Mouse (Mus musculus): ENCODE results near the gene Mbtps2.

The Mbtps2 gene

DNA sequence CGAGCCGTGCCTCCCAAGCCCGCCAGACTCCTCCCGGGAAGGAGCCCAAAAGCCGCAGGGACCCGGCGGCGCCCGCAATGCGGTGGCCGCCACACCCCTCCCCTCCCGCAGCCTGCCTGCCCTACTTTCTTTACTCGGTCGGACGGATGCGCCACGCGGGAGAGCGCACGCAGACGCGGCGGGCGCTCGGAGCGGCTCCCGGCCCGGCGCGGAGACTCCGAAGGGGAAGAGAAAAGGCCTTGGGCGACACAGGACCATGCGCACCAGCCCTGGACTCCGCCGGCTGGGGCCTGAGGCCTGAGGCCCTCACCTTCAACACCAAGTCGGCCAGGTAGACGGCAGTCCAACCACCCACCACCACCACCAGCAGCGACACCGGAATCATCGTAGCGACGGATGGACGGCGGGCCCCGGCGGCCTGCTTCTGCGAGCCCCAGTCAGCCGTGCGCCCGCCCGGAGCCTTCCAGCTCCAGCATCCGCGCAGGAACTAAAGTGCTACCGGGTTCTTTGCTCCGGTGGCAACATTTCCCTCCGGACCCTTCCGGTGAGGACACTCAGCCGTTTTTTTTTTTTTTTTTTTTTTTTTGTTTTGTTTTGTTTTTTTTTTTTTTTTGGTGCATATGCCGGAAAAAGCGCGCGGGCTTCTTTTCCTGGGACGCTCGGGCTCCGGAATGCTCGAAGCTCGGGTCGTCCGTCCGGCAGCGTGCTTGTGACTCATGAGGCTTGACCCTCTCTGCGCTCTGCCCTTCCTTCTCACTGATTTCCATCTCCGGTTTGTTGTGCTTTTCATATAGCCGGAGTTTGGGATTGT is at the start of gene Mbtps2:
Gene Mbtps2, minus strand, starts transcription at position 530 of the 811 bp plus-strand sequence.
- peak; percentile 1 for DNase-seq (ENCODE audit: low read depth, low spot score)

DNA sequence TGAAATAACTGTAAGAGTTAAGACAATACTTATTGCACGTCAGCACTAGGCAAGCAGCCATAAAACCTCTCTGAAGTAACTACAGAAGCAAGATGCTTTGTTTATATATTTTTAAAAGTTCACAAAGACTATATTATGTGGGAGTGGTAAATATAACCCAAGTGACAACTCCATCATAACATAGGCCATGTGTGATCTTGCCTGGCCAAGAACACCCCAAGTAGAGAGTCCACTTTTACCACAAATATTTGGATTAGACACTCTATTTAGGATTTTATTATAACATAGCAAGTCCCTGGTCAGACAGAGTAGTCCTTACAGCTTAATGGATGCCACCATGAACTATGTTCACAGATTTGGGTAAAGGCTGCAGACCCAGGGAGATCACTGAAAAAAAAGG is 47.9 kb upstream of the Mbtps2 start:
- no peak for DNase-seq (ENCODE audit: low read depth, low spot score)

DNA sequence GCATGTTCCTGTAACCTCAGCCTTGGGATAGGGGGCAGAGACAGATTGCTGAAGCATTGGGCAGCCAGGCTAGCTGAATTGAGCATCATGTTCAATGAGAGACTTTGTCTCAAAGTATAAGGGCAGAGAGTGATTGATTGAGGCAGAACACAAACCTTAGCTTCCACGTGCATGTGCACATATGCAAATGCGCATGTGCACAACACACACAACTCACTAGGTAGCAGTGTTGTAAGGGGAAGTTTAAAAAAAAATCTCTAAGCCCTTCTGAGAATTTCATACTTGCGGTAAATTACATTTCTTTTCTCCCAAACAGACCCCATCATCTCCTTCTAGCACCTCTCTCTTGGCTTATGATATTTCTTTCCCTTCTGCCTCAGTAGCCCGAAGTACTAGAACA is 46.2 kb upstream of the Mbtps2 start:
- no peak for DNase-seq (ENCODE audit: low read depth, low spot score)

DNA sequence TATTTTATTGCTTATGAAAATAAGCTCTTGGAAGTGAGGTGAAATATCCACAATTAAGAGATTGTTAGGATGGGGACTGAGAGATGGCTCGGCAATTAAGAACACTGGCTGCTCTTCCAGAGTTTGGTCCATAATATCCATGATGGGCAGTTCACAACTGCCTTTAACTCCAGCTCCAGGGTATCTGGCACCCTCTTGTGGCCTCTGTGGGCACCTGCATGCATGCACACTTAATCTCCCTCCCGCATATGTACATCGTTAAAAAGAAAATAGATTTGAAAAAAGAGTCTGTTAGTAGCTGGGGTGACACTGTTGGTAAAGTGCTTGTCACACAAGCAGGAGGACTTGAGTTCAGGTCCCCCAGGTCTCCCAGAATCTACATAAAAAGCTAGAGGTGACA is 45.8 kb upstream of the Mbtps2 start:
- no peak for DNase-seq (ENCODE audit: low read depth, low spot score)

DNA sequence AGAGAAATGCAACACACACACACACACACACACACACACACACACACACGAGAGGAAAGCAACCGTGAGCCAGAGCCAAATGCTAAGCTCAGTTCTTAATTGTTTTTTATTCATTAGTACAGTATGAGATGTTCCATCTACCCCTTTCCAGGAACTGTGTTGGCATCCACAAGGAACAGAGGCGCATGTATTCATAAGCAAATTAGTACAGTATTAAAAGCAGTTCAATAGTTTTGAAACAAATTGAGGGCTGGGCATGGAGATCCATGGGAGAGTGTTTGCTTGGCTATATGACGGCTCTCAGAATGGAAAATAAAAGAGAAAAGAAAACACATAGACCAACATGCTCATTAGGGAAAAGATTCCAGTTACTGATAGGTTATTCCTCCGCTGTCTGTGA is 44.3 kb upstream of the Mbtps2 start:
- DNase-seq (ENCODE audit: low read depth, low spot score), result no peak

DNA sequence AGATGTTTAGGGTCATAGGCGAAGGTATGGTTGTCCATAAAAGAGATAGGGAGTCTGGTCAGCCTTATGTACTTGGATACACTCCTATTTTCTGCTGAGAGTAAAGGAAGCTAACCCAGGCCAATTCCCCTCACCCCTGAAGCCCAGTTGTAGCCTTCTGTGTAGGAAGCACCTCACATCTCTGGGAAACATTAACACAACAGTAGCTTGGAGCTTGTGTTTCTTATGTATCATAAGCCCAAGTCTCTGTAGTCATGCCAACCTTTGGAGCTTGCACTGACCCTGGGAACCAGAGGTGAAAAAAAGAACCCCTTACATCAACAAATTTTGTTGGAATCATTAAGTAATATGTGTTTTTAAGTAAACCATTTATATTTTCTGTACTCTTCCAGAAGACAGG is 38.7 kb upstream of the Mbtps2 start:
- no peak for DNase-seq (ENCODE audit: low read depth, low spot score)

DNA sequence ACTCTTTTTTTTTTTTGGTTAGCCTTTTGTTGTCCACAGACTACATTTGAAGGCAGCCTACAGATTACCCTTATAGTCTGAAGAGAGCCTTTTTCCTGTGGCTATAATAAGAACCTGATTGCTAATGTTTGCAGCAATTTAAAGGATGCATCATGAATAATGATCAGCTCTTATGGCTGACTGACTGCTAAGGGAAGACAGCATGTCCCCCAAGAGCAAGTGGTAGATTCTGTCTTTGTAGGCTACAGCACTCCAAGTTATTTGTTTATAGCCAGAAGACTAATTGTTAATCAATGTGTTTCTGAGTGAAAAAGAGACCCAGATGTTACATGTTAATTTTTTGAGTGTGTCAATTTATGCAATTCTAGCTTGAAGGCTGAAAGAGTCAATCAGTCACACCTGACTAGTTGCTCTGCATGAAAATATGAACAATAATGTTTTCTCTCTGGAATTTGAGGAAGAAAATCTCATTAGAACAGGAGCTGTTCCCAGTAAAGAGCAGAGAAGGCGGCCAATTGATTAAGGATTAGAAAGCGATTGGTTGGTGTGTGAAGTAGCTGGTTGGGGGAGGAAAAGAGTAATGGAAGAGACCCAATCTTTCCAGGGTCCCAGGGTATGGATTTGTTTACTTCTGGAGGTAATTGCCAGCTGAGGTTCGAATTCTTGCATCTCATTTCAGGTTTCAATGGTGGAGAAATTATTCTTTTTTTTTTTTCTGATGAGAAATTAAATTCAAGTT is 35.3 kb upstream of the Mbtps2 start:
- DNase-seq (ENCODE audit: low read depth, low spot score), result no peak

DNA sequence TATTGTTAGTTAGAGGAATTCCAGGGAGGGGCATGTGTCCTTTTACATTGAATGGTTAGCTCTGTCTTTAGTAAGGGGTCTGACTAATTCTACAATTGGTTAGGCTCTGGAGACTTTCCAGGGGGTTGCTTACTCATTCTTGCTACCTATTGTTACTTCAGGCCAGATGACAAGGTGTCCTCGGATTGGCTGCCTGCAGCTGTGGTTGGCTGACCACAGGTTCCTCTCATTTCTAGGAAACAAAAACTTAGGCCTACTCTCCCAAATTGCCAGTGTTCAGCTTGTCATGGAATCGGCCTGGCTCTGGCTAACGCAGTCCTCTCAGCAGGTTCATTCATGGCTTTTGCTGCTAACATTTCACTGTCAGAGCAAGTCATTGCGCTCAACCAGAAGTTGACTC is 31.8 kb upstream of the Mbtps2 start:
- DNase-seq (ENCODE audit: low read depth, low spot score), result no peak

DNA sequence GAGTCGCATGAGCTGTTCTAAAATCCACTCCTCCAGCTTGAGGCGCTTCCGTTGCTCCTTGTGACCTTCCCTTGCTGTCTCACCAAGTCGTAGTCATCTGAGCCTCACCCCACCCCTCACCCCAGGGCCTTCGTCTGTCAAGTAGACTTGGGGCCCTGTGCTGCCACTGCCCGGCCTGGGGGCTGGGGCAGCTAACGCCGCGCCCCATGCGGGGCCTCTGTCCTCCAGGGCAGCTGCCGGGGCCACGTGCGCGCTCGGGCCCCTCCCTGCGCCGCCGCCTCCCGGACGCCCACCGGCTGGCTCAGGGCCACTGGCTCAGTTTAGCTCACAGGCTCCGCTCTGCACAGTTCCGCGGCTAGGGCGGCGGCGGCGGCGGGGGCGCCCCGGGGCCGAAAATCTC is 14.4 kb upstream of the Mbtps2 start:
- DNase-seq (ENCODE audit: low read depth, low spot score), result no peak

DNA sequence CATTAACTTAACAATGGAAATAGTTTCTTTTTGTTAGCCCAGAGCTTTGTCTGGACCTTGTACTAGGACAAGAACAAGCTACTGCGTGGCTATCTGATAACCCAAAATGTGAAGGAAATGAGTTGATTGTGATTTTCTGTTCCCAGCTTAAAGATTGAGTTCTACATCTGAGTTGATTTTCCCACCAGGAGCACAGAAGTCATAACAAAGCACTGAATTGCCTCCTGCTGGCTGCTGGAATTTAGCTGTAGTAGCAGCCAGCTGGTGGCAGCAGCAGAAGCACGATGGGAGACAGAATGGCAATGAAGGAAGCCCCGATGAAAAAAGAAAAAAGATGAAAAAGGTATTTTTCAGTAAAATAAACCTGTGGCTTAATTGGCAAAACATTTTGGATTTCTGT is 2.9 kb upstream of the Mbtps2 start:
- no peak for DNase-seq (ENCODE audit: low read depth, low spot score)

DNA sequence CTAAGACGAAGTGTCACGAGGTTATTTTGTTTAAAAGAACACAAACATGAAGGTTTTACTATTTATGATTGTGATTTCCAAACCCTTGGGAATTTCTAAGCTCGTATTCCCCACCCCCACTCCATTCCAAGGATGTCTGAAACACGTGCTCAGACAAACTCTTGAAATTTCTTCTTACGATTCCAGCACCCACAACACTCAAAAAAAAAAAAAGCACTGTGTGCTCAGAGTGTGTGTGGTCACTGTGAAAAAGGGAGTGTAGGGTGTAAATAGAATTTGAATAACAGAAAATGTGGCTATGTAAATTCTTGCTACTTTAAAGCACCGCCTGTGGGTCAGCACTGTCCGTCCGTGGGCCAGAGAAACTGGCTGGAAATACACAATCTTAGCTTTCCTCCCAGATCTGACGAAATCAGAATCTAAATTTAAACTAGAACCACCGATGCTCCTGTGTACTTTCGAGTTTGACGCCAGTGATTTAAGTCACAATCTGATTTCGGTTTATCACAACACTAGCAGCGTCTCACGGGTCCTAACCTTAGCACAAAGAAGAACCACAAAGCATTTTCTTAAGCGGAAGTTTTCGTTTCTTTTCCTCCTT is 830 bp downstream of the Mbtps2 start:
- no peak for DNase-seq (ENCODE audit: low read depth, low spot score)

DNA sequence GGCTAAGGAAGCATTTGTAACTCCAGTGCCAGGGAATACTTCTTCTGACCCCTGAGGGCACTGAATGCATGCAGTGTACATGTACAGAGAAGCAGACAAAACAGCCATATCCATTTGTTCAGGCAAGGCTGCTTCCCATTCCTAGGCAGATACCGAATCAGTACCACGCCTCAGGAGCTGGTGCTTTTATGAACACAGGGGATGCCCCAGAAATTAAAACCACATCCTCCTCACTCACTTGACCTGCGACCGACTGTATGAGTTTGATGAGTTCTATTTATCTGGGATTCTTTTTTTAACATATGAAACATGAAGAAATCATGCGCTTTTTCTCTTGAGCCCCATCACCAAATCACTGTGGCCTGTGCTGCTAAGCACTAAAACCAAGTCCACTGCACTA is 1.7 kb downstream of the Mbtps2 start:
- DNase-seq (ENCODE audit: low read depth, low spot score), result no peak

DNA sequence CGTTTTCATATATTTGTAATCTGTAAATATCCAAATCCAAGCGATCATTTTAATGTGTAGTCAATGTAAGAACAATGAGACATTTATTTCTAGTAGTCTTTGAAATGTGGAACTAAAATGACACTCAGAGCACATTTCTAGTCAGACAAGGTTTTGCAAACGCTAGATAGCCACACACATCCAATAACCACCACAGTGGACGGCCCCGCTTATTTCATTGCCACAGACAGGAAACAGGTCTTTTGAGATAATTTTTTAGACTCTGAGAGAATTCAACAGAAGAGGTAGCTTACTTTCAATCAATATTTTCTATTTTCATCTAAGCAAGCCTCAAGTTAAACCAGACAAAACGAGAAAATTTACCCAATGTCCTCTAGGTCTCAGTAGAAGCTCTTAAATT is 2.6 kb downstream of the Mbtps2 start:
- no peak for DNase-seq (ENCODE audit: low read depth, low spot score)

DNA sequence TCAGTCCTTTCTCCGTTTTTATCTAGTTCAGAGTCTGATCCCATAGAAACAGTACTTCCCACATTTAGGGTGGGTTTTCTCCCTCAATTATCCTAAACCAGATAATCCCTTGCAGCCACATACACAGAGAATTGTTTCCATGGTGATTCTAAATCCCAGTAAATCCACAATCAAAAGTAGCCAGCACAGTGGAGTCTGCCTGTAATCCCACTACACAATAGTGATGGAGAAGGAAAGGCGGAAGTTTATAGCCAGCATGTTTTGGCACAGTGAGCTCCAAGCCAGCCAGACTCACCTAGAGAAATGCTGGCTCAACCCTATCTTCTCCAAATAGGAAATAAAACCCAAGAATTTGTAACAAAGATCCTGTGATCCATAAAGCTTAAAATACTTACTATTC is 3.9 kb downstream of the Mbtps2 start:
- no peak for DNase-seq (ENCODE audit: low read depth, low spot score)

DNA sequence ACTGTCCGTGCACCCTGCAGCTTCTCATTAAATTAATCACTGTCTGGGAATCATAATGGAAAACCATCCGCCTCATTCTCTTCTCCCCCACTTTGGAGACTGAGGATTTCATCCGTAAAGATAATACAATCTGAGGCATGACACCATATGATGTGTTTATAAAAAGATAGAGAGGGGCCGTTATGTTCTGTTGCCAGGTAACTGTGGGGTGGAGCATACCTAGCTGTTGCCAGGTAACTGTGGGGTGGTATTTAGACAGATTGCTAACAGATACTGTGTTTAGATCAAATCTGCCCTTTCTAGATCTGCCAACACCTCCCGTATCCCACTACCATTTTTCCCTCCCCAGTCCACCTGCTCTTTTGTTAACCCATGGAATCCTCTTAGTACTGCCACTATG is 11.5 kb downstream of the Mbtps2 start:
- DNase-seq (ENCODE audit: low read depth, low spot score), result no peak

DNA sequence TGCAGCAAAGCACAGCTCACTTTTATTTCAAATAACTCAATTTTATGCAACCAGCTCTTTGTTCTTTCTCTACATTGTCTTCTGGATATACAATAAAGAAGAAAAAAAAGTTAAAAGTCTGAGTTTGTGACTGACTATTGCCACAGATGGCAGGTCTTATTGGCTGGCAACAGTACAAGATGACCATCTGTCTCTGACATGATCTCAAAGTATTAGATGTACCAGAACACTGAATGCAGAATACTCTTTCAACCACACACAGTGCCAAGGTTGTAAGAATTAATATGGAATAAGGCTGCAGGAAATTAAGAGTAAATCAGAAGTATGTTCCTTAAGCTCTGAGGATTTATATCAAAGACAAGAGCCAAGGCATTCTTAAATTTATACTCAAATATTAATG is 12.1 kb downstream of the Mbtps2 start:
- no peak for DNase-seq (ENCODE audit: low read depth, low spot score)

DNA sequence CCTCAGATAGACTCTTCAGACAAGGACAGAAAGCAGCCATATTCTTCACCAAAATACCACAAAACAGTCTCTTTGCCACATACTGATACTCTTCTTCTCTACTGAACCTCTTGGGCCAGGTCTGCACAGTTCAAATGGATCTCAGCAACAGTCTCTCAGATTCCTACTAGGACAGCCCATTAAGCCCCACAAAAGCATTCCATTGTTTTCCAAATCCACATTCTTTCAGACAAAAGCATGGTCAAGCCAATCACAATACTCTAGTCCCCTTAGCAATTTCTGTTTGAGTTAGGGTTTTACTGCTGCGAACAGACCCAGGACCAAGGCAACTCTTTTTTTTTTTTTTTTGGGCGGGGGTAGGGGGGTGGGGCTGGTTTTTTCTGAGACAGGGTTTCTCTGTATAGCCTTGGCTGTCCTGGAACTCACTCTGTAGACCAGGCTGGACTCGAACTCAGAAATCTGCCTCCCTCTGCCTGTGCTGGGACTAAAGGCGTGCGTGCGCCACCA is 19.4 kb downstream of the Mbtps2 start:
- no peak for DNase-seq (ENCODE audit: low read depth, low spot score)

DNA sequence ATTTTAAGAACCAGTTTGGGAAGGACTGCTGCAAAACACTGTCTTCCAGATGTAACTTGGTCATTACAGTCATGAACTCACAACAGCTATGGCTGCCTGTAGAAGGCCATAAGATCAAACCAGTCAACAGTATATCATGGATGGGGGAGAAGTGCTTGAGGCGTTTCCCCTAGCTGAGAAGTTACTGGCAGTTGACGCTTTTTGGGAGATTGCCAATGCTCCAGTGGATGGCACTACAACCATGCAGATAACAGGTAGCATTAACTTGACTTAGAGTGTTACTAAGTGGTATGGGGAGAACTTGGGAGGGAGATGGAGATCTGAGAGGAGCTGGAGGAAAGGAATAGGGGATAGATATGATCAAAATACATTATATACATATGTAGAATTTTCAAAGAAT is 23.8 kb downstream of the Mbtps2 start:
- no peak for DNase-seq (ENCODE audit: low read depth, low spot score)

DNA sequence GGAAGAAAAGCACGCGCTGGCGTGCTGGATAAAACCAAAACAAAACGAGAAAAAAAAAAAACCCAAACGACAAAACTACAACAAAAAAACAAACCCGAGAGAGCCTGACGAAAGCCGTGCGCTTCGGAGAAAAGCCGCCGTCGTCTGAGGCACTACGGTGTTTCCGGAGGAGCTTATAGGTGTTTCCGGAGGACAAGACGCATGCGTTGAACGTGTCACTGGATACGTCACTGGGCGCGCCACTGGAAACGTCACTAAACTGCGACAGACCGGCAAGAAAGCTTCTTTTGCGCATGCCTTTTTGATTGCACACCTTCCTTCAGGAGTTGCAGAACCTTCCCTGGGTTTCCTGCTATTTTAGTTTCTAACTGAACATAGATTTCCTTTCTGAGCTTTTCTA is 29.7 kb downstream of the Mbtps2 start, which contains the start of gene Yy2:
Gene Yy2, minus strand, starts transcription at position 146 of the 400 bp plus-strand sequence.
- DNase-seq (ENCODE audit: low read depth, low spot score), result no peak

DNA sequence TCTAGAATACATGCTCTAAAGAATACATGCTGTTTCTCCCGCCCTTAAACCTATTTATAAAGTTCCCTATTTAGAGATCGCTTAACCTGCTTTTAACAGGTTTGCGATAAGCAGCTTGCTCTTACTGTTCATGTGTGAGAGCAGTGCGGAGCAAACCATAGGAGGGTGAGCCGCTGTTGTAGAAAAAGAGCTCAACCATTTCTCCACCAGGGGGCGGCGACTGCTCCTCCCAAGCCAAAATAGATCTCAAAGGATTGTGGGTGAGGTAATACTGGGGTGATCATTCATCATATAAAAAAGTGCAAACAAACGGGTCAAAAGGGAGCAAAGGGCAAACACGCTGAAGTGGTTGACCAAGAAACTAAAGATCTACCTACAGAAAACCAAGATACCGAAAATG is 34.7 kb downstream of the Mbtps2 start:
- no peak for DNase-seq (ENCODE audit: low read depth, low spot score)

DNA sequence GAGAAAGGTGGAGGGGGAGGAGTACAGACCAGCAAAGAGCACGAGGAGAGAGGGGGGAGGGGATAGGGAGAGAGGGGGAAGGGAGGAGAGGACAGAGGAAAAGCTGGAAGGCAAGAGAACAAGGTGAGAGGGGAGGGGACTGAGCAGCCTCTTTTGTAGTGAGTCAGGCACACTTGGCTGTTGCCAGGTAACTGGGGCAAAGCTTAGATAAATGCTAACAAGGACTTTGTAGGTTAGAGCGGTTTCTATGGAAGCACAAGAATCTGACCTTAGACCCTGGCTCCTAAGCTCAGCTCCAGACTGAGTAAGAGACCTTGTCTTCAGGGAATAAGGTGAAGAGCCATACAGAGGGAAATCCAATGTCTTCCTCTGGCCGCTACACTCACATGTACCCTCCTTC is 51.4 kb downstream of the Mbtps2 start:
- DNase-seq (ENCODE audit: low read depth, low spot score), result no peak

DNA sequence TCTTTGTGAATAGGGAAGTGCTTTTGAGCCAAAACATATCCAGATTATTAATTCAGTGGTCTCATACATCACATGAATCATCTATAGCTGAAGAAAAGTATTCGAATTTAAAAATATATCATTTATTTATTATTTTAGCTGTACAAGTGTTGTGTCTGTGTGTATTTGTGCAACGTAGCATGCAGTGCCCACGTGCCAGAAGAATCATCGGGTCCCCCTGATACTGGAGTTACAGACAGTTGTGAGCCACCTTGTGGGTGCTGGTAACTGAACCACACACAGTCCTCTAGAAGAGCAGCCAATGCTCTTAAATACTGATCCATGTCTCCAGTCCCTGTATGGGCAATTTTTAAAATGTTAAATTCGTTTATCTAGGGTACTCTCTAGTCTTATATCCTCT is 92.1 kb downstream of the Mbtps2 start:
- no peak for DNase-seq (ENCODE audit: low read depth, low spot score)

DNA sequence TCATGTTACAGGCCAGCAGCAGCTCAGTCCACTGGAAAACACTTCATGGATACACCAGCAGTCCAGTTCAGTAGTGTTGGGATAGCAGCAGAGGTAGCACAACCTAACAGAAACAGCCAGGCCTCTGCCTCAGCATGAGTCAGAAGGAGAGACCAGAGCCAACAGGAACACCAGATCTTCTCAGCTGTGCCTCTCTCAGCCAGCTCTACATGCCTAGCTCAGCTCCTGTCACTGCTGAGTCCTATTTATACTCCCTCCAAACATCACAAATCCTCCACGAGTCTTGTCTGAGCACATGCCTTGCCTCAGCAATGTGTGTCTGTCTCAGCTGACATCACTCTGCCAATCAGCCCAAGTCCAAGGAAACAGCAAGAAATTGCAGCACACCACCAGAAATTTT is 94.0 kb downstream of the Mbtps2 start:
- DNase-seq (ENCODE audit: low read depth, low spot score), result no peak
